Mouse (Mus musculus): ENCODE measurements around the gene Ccna1. TPM values are rescaled to one million over a fixed set of nuclear protein-coding genes. Genes with fewer than 3 reads are reported as not detected.

Ccna1 gene
- polyA plus RNA-seq, 1 experiment from 2014 or later: 13.1 TPM

DNA sequence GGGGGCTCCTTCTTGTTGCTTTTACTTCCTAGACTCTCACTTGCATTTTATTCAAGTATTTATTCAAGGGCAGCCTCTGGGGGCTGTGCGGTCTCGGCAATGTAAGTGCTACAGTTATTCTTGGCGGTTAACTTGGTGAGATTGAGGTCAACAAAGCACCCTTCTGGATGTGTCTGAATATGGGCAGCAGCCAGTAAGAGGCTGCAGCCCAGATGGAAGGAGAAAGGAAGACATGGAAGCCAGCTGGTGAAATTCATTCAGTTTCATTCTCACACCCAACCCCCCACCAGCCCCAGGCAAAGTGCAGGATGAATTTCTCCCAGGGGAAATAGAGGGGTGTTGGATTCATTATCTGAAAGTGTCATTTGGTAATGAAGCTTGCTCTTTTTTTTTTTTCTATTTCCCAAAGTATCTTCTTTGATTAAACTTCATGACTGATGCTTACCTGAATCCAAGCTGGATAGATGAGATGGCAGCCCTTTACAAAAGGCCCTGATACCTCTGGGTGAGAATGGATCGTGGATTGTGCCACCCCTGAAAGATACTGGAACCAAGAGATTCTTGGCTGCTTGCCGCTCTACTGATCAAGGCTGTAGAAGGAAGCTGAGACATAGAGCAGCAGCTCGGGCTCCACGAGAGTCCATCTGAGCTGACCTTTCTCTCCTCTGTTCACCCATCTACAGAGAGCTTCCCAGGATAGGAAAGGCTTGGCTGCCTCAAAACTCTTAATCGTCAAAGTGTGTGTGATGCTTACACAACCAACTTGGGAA is 10.5 kb downstream of the Ccna1 start:
- WGBS: 43% methylated on average over 8 of the region's 8 CpGs
- no peaks in the 10 kb centered on the region for H3K36me3 ChIP-seq (ENCODE audit: control insufficient read depth, insufficient read depth, low read length)
- H3K4me1 ChIP-seq (replicated peaks; ENCODE audit: control insufficient read depth, insufficient read depth, low read length): peaks cover 4% of the 10 kb centered on the region; the same call in 1 of the 2 replicates
- peak; percentile 92 for ATAC-seq (ENCODE audit: low read depth)
- no peak overlapping the region for H3K27ac ChIP-seq (ENCODE audit: low read length)
- H3K4me2 ChIP-seq (ENCODE audit: low read depth, low read length): no peak overlapping the region
- H3K4me3 ChIP-seq (ENCODE audit: low read length): no peak overlapping the region
- H3K9ac ChIP-seq (ENCODE audit: low read length): no peak overlapping the region
- no peaks in the 10 kb centered on the region for H3K9me3 ChIP-seq (ENCODE audit: control insufficient read depth, low read length)
- peaks cover 3% of the 10 kb centered on the region; the same call in 1 of the 2 replicates for H3K27me3 ChIP-seq (ENCODE audit: control insufficient read depth, insufficient read depth, low read depth, low read length)

DNA sequence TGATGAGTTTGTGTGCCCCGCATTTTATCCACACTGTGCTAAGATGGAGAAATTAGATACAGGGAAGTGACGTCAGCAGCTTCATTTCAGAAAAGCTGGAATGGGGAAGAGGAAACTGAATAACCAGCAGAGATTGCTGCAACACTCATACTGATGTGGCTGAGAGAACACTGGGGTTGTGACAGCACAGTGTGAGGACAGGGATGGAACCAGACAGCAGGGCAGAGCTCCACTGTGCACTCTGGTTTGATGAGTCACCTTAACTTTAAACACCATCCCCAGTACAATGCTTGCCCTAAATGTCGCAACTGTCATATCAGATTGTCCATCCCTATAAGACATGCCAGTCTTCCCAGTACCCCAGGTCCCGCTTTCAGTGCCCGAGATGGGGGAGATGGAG is 17.7 kb downstream of the Ccna1 start:
- ATAC-seq (ENCODE audit: low read depth): no peak
- Histone ChIP-seq H3K9me3 (ENCODE audit: control insufficient read depth, low read length) (no peaks in the 10 kb centered on the region), H3K27me3 (ENCODE audit: control insufficient read depth, insufficient read depth, low read depth, low read length) (no peaks in the 10 kb centered on the region), H3K4me1 (replicated peaks; ENCODE audit: control insufficient read depth, insufficient read depth, low read length) (no peaks in the 10 kb centered on the region), H3K9ac (ENCODE audit: low read length) (no peak overlapping the region), H3K36me3 (ENCODE audit: control insufficient read depth, insufficient read depth, low read length) (no peaks in the 10 kb centered on the region), H3K4me3 (ENCODE audit: low read length) (no peak overlapping the region), H3K27ac (ENCODE audit: low read length) (no peak overlapping the region), H3K4me2 (ENCODE audit: low read depth, low read length) (no peak overlapping the region)
- WGBS: 81% methylated on average over 5 of the region's 5 CpGs

DNA sequence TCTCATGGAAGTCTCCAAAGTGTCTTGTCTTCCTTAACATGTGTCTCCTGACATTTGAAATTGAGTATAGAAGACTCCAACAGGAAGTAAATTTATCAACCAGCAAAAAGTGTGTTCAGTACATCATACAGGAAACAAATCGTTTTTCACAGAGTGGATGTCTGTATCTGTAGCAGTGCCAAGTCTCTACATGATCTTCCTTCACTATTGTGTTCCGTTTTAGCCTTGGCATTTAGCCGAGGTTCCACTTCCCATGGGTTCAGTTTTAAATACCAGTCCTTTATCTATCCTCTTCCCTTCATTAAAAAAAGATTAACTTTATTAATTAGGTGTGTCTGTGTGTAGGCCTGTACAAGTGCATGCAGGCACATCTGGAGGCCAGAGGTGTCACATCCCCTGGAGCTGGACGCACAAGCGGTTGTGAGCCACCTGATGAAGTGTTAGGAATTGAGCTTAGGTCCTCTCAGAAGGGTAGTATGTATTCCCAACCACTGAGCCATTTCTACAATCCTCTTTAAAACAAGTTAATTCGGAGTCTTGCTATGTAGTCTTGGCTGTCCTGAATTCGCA is 27.9 kb downstream of the Ccna1 start:
- Histone ChIP-seq H3K27ac (ENCODE audit: low read length) (no peak overlapping the region), H3K9me3 (ENCODE audit: control insufficient read depth, low read length) (no peaks in the 10 kb centered on the region), H3K4me2 (ENCODE audit: low read depth, low read length) (no peak overlapping the region), H3K36me3 (ENCODE audit: control insufficient read depth, insufficient read depth, low read length) (no peaks in the 10 kb centered on the region), H3K4me3 (ENCODE audit: low read length) (no peak overlapping the region), H3K27me3 (ENCODE audit: control insufficient read depth, insufficient read depth, low read depth, low read length) (no peaks in the 10 kb centered on the region), H3K4me1 (replicated peaks; ENCODE audit: control insufficient read depth, insufficient read depth, low read length) (peaks cover 3% of the 10 kb centered on the region; the same call in 1 of the 2 replicates), H3K9ac (ENCODE audit: low read length) (no peak overlapping the region)
- ATAC-seq (ENCODE audit: low read depth): peak; percentile 73
- WGBS: 35% methylated on average over 7 of the region's 7 CpGs

DNA sequence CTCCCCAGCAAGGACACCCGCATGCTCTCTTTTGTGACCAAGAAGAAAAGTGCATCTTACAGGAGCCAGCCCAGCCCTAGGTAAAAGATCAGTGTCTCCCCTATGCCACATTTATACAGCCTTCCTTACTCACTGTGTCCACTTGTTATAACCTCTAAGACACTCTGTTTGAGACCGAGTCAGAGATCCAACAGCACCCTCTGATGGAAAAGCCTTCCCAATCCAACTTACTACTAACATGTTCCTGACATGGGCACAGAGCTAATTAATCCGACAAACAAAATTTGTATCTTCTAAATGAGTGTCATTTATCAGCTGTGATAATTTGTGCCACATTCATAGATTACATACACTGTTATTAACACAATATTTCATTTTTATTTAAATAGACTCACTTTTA is 29.8 kb downstream of the Ccna1 start:
- 68% methylated on average over 3 of the region's 3 CpGs for whole genome bisulfite sequencing

DNA sequence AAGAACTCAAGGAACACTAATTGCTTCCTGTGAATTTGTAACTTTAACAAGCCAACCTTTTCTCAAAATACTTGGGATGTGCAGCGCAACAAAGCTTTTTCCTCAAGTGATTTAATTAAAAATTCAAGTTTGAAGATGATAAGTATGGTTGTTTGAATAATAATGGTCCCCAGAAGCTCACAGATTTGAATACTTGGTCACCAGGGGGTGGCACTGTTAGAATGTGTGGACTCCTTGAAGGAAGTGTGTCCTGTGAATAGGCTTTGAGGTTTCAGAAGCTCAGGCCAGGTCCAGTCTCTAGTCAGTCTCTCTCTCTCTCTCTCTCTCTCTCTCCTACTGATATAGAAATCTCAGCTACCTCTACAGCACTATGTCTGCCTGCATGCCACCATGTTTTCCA is 32.0 kb downstream of the Ccna1 start:
- H3K9ac ChIP-seq (ENCODE audit: low read length): no peak overlapping the region
- H3K4me1 ChIP-seq (replicated peaks; ENCODE audit: control insufficient read depth, insufficient read depth, low read length): peaks cover 3% of the 10 kb centered on the region; the same call in 1 of the 2 replicates
- WGBS: 96% methylated on average over 1 of the region's 1 CpGs
- no peak overlapping the region for H3K27ac ChIP-seq (ENCODE audit: low read length)
- ATAC-seq (ENCODE audit: low read depth): no peak
- H3K9me3 ChIP-seq (ENCODE audit: control insufficient read depth, low read length): peaks cover 2% of the 10 kb centered on the region; the same call in 1 of the 2 replicates
- H3K27me3 ChIP-seq (ENCODE audit: control insufficient read depth, insufficient read depth, low read depth, low read length): no peaks in the 10 kb centered on the region
- H3K36me3 ChIP-seq (ENCODE audit: control insufficient read depth, insufficient read depth, low read length): no peaks in the 10 kb centered on the region
- no peak overlapping the region for H3K4me3 ChIP-seq (ENCODE audit: low read length)
- H3K4me2 ChIP-seq (ENCODE audit: low read depth, low read length): no peak overlapping the region

More for the DNA sequence above, 29.8 kb downstream of the Ccna1 start:
- H3K4me2 ChIP-seq (ENCODE audit: low read depth, low read length): no peak overlapping the region
- H3K4me3 ChIP-seq (ENCODE audit: low read length): no peak overlapping the region
- H3K27me3 ChIP-seq (ENCODE audit: control insufficient read depth, insufficient read depth, low read depth, low read length): no peaks in the 10 kb centered on the region
- H3K9ac ChIP-seq (ENCODE audit: low read length): no peak overlapping the region
- no peaks in the 10 kb centered on the region for H3K36me3 ChIP-seq (ENCODE audit: control insufficient read depth, insufficient read depth, low read length)
- ATAC-seq (ENCODE audit: low read depth): no peak
- H3K27ac ChIP-seq (ENCODE audit: low read length): no peak overlapping the region
- H3K9me3 ChIP-seq (ENCODE audit: control insufficient read depth, low read length): peaks cover 2% of the 10 kb centered on the region; the same call in 1 of the 2 replicates
- peaks cover 3% of the 10 kb centered on the region; the same call in 1 of the 2 replicates for H3K4me1 ChIP-seq (replicated peaks; ENCODE audit: control insufficient read depth, insufficient read depth, low read length)

DNA sequence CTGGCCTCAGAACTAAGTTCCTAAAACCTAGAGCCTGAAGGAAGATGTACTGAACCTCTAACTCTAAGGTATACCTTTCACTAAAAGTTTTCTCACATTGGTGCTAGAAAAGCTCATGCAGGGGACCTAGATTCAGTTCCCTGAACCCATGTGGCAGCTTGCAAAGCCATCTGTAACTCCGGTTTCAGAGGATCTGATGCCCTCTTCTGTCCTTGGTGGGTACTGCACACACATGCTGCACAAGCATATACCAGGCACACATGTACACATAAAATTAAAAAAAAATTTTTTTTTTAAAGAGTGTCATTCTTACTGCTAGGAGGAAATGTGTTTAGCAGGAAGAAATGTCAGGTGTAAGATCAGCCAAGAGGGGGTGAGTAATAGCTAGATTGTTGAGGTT is 33.1 kb downstream of the Ccna1 start:
- Histone ChIP-seq H3K27me3 (ENCODE audit: control insufficient read depth, insufficient read depth, low read depth, low read length) (no peaks in the 10 kb centered on the region), H3K9me3 (ENCODE audit: control insufficient read depth, low read length) (peaks cover 2% of the 10 kb centered on the region; the same call in 1 of the 2 replicates), H3K4me1 (replicated peaks; ENCODE audit: control insufficient read depth, insufficient read depth, low read length) (no peaks in the 10 kb centered on the region), H3K27ac (ENCODE audit: low read length) (no peak overlapping the region), H3K4me2 (ENCODE audit: low read depth, low read length) (no peak overlapping the region), H3K4me3 (ENCODE audit: low read length) (no peak overlapping the region), H3K36me3 (ENCODE audit: control insufficient read depth, insufficient read depth, low read length) (no peaks in the 10 kb centered on the region), H3K9ac (ENCODE audit: low read length) (no peak overlapping the region)
- 74% methylated on average over 1 of the region's 1 CpGs for WGBS
- no peak for ATAC-seq (ENCODE audit: low read depth)

DNA sequence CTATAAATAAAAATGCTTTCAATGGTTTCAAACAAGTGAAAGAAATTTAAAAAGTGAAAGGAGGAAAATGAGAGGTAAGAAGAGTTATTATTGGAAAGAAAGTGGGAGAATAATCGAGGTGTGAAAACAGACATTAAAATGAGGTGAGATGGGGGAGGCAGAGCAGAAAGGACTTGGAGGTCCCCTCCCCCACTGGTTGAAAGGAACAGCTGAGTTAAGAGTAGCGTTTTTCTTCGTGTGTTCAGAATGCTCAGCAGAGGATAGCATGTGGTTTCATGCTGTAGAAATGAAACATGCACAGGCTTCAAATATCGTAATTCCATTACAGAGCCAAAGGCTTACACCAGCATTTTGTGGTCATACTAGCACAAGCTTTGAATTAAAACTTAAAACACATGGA is 42.8 kb downstream of the Ccna1 start:
- Histone ChIP-seq H3K36me3 (ENCODE audit: control insufficient read depth, insufficient read depth, low read length) (no peaks in the 10 kb centered on the region), H3K9ac (ENCODE audit: low read length) (no peak overlapping the region), H3K4me1 (replicated peaks; ENCODE audit: control insufficient read depth, insufficient read depth, low read length) (no peaks in the 10 kb centered on the region), H3K4me3 (ENCODE audit: low read length) (no peak overlapping the region), H3K4me2 (ENCODE audit: low read depth, low read length) (no peak overlapping the region), H3K9me3 (ENCODE audit: control insufficient read depth, low read length) (no peaks in the 10 kb centered on the region), H3K27ac (ENCODE audit: low read length) (no peak overlapping the region), H3K27me3 (ENCODE audit: control insufficient read depth, insufficient read depth, low read depth, low read length) (no peaks in the 10 kb centered on the region)
- ATAC-seq (ENCODE audit: low read depth): no peak
- WGBS: 69% methylated on average over 4 of the region's 4 CpGs

GRCm38 (mm10) chr3:55011681-55012080 is 43.6 kb downstream of the Ccna1 start:
- 17% methylated on average over 7 of the region's 7 CpGs for WGBS

DNA sequence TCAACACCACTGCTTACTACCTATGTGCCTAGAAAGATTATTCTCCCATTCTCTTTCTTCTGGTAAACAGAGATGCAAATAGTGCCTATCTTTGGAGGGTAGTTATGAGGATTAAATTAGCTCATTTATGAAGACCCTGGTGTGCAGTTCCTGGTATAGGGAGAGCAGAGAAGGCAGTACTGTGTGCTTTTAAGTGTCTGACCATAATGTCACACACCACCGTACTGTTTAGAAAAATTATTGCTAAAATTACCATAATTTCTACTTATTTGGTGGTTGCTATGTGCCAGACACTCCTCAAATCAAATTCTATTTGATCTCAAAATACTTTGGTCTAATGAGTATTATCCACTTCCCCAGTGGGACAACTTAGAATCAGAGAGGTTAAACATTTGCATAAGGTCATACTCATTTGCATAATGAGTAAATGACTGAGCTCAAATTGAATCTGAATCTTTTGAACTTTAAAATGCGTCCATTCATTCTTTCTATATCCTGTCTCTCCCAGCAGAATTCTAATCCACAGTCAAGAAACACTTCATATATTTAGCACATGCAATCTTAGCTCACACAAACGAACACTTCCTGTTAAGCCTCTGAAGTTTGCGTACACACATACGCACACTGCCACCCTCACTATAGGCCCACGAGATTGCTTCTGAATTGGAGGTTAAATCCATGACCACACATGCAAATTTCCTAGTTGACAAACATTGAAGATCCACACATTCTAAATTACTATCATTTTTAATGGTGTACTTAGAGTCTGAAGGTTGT is 46.1 kb downstream of the Ccna1 start:
- no peak for ATAC-seq (ENCODE audit: low read depth)
- 43% methylated on average over 6 of the region's 6 CpGs for WGBS

More at GRCm38 (mm10) chr3:55011681-55012080, 43.6 kb downstream of the Ccna1 start:
- Histone ChIP-seq H3K4me3 (ENCODE audit: low read length) (no peak overlapping the region), H3K27ac (ENCODE audit: low read length) (no peak overlapping the region), H3K36me3 (ENCODE audit: control insufficient read depth, insufficient read depth, low read length) (no peaks in the 10 kb centered on the region), H3K27me3 (ENCODE audit: control insufficient read depth, insufficient read depth, low read depth, low read length) (no peaks in the 10 kb centered on the region), H3K9me3 (ENCODE audit: control insufficient read depth, low read length) (no peaks in the 10 kb centered on the region), H3K9ac (ENCODE audit: low read length) (no peak overlapping the region), H3K4me2 (ENCODE audit: low read depth, low read length) (no peak overlapping the region), H3K4me1 (replicated peaks; ENCODE audit: control insufficient read depth, insufficient read depth, low read length) (no peaks in the 10 kb centered on the region)
- ATAC-seq (ENCODE audit: low read depth): no peak

More for the DNA sequence above, 46.1 kb downstream of the Ccna1 start:
- Histone ChIP-seq H3K4me2 (ENCODE audit: low read depth, low read length) (no peak overlapping the region), H3K9ac (ENCODE audit: low read length) (no peak overlapping the region), H3K27me3 (ENCODE audit: control insufficient read depth, insufficient read depth, low read depth, low read length) (no peaks in the 10 kb centered on the region), H3K9me3 (ENCODE audit: control insufficient read depth, low read length) (no peaks in the 10 kb centered on the region), H3K27ac (ENCODE audit: low read length) (no peak overlapping the region), H3K36me3 (ENCODE audit: control insufficient read depth, insufficient read depth, low read length) (no peaks in the 10 kb centered on the region), H3K4me1 (replicated peaks; ENCODE audit: control insufficient read depth, insufficient read depth, low read length) (no peaks in the 10 kb centered on the region), H3K4me3 (ENCODE audit: low read length) (no peak overlapping the region)
